Mouse (Mus musculus) cerebellum, adult 2 months (tissue): ENCODE results near the gene Ggcx.

Experiments
- CTCF ChIP-seq: fragments of 200-500 bp; IDR thresholded peaks from 2 replicates; pipeline ENCODE4 v1.5.1; 2011; ENCODE audit warnings: low read depth, mild to moderate bottlenecking, control low read depth, low read length, moderate library complexity, borderline replicate concordance; ENCODE audit not compliant: insufficient read depth
- POLR2A ChIP-seq: fragments of 200-500 bp; IDR thresholded peaks from 2 replicates; pipeline ENCODE4 v1.6.1; 2011; ENCODE audit warnings: low read length, control low read depth, borderline replicate concordance; ENCODE audit not compliant: insufficient read depth

DNA sequence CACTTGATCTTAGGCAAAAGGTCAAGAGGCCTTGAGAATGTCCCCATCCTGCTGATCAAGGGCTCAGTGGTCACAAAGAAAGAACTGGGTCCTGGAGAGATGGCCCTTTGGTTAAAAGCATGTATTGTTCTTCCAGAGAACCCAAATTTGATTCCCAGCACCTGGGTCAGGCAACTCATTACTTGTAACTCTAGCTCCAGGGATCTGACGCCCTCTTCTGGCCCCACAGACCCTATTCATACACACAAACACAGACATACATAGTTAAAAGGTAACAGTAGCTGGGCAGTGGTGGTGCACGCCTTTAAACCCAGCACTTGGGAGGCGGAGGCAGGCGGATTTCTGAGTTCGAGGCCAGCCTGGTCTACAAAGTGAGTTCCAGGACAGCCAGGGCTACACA is 21.8 kb upstream of the Ggcx start:
- TF ChIP-seq POLR2A, result no peak
- TF ChIP-seq CTCF, result no peak
